Mouse (Mus musculus): ENCODE data around the gene Prtg. TPM values are rescaled to one million over a fixed set of nuclear protein-coding genes. Genes with fewer than 3 reads are reported as not detected.

Gene Prtg
- total RNA-seq, 2 experiments from 2014 or later, result 0.07 TPM; not detected in 1

Other genes with a start within 250 kb of the Prtg start
- 100 to 1,000 TPM; 376 to 378 TPM for gene Nedd4, start 144.5 kb upstream of the Prtg start, total RNA-seq (2021)
- 1 to 10 TPM; 3.4 to 3.7 TPM for gene Pygo1, start 118.8 kb downstream of the Prtg start, total RNA-seq (2021)
- 1 to 10 TPM in 1 of 2 experiments, under 1 TPM in 1; 0.99 to 1.2 TPM for gene Dyx1c1, start 151.9 kb downstream of the Prtg start, total RNA-seq (2021)
- gene Gm44503, start 152.0 kb downstream of the Prtg start, total RNA-seq (2021), result not detected
- gene Ccpg1os, start 178.5 kb downstream of the Prtg start, total RNA-seq (2021), result 10 to 100 TPM; 12.2 to 13.9 TPM
- 100 to 1,000 TPM; 112 to 150 TPM for gene Ccpg1, start 178.6 kb downstream of the Prtg start, total RNA-seq (2021)
- 10 to 100 TPM; 11.0 to 13.8 TPM for gene Pigb, start 233.5 kb downstream of the Prtg start, total RNA-seq (2021)
- gene Rab27a, start 238.0 kb downstream of the Prtg start, total RNA-seq (2021), result 10 to 100 TPM; 22.9 to 29.6 TPM

Measured in adrenal gland, adult 18-20 months (tissue).